Mouse (Mus musculus) stomach, embryonic 15.5 days (tissue): ENCODE measurements around the gene Schip1. TPM values are rescaled to one million over a fixed set of nuclear protein-coding genes. Genes with fewer than 3 reads are reported as not detected.
A peak's percentile ranks its signal among the peaks of the same experiment; 100 is the strongest.

Experiments
- ATAC-seq: fragments of 200-750 bp; cut with Nextera tagmentation; 2 replicates; pipeline ENCODE4 v1.8.0; 2017; ENCODE audit warnings: low read depth, moderate number of reproducible peaks, moderate TSS enrichment; ENCODE audit not compliant: insufficient read depth, low FRiP score
- H3K27ac ChIP-seq: fragments of 300-500 bp; sonication (generic); 2 replicates; pipeline ENCODE4 v1.5.1; 2015; ENCODE audit warnings: mild to moderate bottlenecking, inconsistent platforms
- H3K27me3 ChIP-seq: fragments of 300-500 bp; sonication (generic); replicated peaks from 2 replicates; pipeline ENCODE4 v1.6.1; 2015; ENCODE audit warnings: inconsistent platforms
- H3K36me3 ChIP-seq: fragments of 300-500 bp; sonication (generic); 2 replicates; pipeline ENCODE4 v1.6.1; 2015; ENCODE audit warnings: inconsistent platforms
- H3K4me1 ChIP-seq: fragments of 300-500 bp; sonication (generic); 2 replicates; pipeline ENCODE4 v1.6.1; 2015; ENCODE audit warnings: inconsistent platforms
- H3K4me2 ChIP-seq: fragments of 300-500 bp; sonication (generic); 2 replicates; pipeline ENCODE4 v1.6.1; 2015; ENCODE audit warnings: mild to moderate bottlenecking, inconsistent platforms
- H3K4me3 ChIP-seq: fragments of 300-500 bp; sonication (generic); replicated peaks from 2 replicates; pipeline ENCODE4 v1.5.1; 2015; ENCODE audit warnings: inconsistent platforms
- H3K9ac ChIP-seq: fragments of 300-500 bp; sonication (generic); 2 replicates; pipeline ENCODE4 v1.6.1; 2015; ENCODE audit warnings: inconsistent platforms
- H3K9me3 ChIP-seq: fragments of 300-500 bp; sonication (generic); 2 replicates; pipeline ENCODE4 v1.6.1; 2016; ENCODE audit warnings: inconsistent platforms
- WGBS: fragments of 180-500 bp; shearing (Covaris S2); methylation state at CpG from one replicate; pipeline ENCODE4 v1.1.7; 2015; 5-methylcytosine and 5-hydroxymethylcytosine counted together
- polyA plus RNA-seq: library from polyadenylated mRNA; unstranded; fragments of >200 nt; fragmentation: Nextera tagmentation; extraction: Ambion mirVana; gene quantifications from 2 replicates; pipeline ENCODE4 v1.2.1, GENCODE M21; 2015

Schip1 gene
- polyA plus RNA-seq, 1 experiment from 2014 or later = 49.4 TPM

GRCm38 (mm10) chr3:68525361-68525878 lies 460.8 kb downstream of the Schip1 start:
- Histone ChIP-seq H3K9ac (no peak overlapping the region), H3K9me3 (no peaks in the 10 kb centered on the region), H3K36me3 (no peaks in the 10 kb centered on the region), H3K27me3 (no peaks in the 10 kb centered on the region), H3K4me1 (no peaks in the 10 kb centered on the region), H3K27ac (no peak overlapping the region), H3K4me3 (no peak overlapping the region), H3K4me2 (no peak overlapping the region)
- WGBS = 87% methylated on average over 10 of the region's 10 CpGs
- no peak for ATAC-seq

GRCm38 (mm10) chr3:68526416-68526815 lies 461.8 kb downstream of the Schip1 start:
- Histone ChIP-seq H3K4me1 (no peaks in the 10 kb centered on the region), H3K9ac (no peak overlapping the region), H3K4me2 (no peak overlapping the region), H3K36me3 (no peaks in the 10 kb centered on the region), H3K27me3 (no peaks in the 10 kb centered on the region), H3K4me3 (no peak overlapping the region), H3K9me3 (no peaks in the 10 kb centered on the region), H3K27ac (no peak overlapping the region)
- ATAC-seq = no peak
- WGBS = 63% methylated on average over 4 of the region's 4 CpGs

- no peak for ATAC-seq
Measured at GRCm38 (mm10) chr3:68527182-68527581, 462.6 kb downstream of the Schip1 start.

GRCm38 (mm10) chr3:68531908-68532307 lies 467.3 kb downstream of the Schip1 start:
- no peak overlapping the region for H3K4me3 ChIP-seq
- no peak overlapping the region for H3K9ac ChIP-seq
- no peak for ATAC-seq
- no peaks in the 10 kb centered on the region for H3K4me1 ChIP-seq
- no peaks in the 10 kb centered on the region for H3K36me3 ChIP-seq
- H3K27ac ChIP-seq = no peak overlapping the region
- no peak overlapping the region for H3K4me2 ChIP-seq
- no peaks in the 10 kb centered on the region for H3K9me3 ChIP-seq
- 87% methylated on average over 4 of the region's 4 CpGs for WGBS
- no peaks in the 10 kb centered on the region for H3K27me3 ChIP-seq

More at GRCm38 (mm10) chr3:68527182-68527581, 462.6 kb downstream of the Schip1 start:
- H3K27me3 ChIP-seq = no peaks in the 10 kb centered on the region
- H3K4me1 ChIP-seq = no peaks in the 10 kb centered on the region
- no peak overlapping the region for H3K9ac ChIP-seq
- H3K36me3 ChIP-seq = no peaks in the 10 kb centered on the region
- no peak overlapping the region for H3K4me3 ChIP-seq
- H3K4me2 ChIP-seq = no peak overlapping the region
- no peak overlapping the region for H3K27ac ChIP-seq
- no peaks in the 10 kb centered on the region for H3K9me3 ChIP-seq
- 73% methylated on average over 4 of the region's 4 CpGs for WGBS

- Histone ChIP-seq H3K27ac (no peak overlapping the region), H3K4me3 (no peak overlapping the region), H3K27me3 (no peaks in the 10 kb centered on the region), H3K9ac (no peak overlapping the region), H3K4me1 (no peaks in the 10 kb centered on the region), H3K9me3 (no peaks in the 10 kb centered on the region), H3K36me3 (no peaks in the 10 kb centered on the region), H3K4me2 (no peak overlapping the region)
- WGBS = 40% methylated on average over 5 of the region's 7 CpGs
- ATAC-seq = peak; percentile 47; the same call in 1 of the 2 replicates
Measured at GRCm38 (mm10) chr3:68534571-68535051, 470.0 kb downstream of the Schip1 start.

- no peak for ATAC-seq
- 75% methylated on average over 7 of the region's 7 CpGs for WGBS
- H3K27ac ChIP-seq = no peak overlapping the region
Measured at GRCm38 (mm10) chr3:68535160-68535728, 470.6 kb downstream of the Schip1 start.

GRCm38 (mm10) chr3:68536071-68536470 lies 471.5 kb downstream of the Schip1 start:
- Histone ChIP-seq H3K4me2 (no peak overlapping the region), H3K36me3 (no peaks in the 10 kb centered on the region), H3K4me3 (no peak overlapping the region), H3K9ac (no peak overlapping the region), H3K4me1 (no peaks in the 10 kb centered on the region), H3K27me3 (no peaks in the 10 kb centered on the region), H3K9me3 (no peaks in the 10 kb centered on the region), H3K27ac (no peak overlapping the region)
- ATAC-seq = no peak
- 53% methylated on average over 3 of the region's 3 CpGs for WGBS

More at GRCm38 (mm10) chr3:68535160-68535728, 470.6 kb downstream of the Schip1 start:
- no peak overlapping the region for H3K4me2 ChIP-seq
- no peaks in the 10 kb centered on the region for H3K4me1 ChIP-seq
- H3K9me3 ChIP-seq = no peaks in the 10 kb centered on the region
- no peaks in the 10 kb centered on the region for H3K27me3 ChIP-seq
- H3K4me3 ChIP-seq = no peak overlapping the region
- H3K9ac ChIP-seq = no peak overlapping the region
- H3K36me3 ChIP-seq = no peaks in the 10 kb centered on the region

GRCm38 (mm10) chr3:68541688-68542087 lies 477.1 kb downstream of the Schip1 start:
- Histone ChIP-seq H3K27me3 (no peaks in the 10 kb centered on the region), H3K36me3 (no peaks in the 10 kb centered on the region), H3K4me2 (no peak overlapping the region), H3K9ac (no peak overlapping the region), H3K27ac (no peak overlapping the region), H3K4me3 (no peak overlapping the region), H3K9me3 (no peaks in the 10 kb centered on the region), H3K4me1 (no peaks in the 10 kb centered on the region)
- ATAC-seq = no peak
- WGBS = 86% methylated on average over 8 of the region's 8 CpGs

GRCm38 (mm10) chr3:68542944-68543501 lies 478.4 kb downstream of the Schip1 start:
- H3K27me3 ChIP-seq = no peaks in the 10 kb centered on the region
- peak overlapping the region; percentile 47 for H3K4me2 ChIP-seq
- H3K36me3 ChIP-seq = no peaks in the 10 kb centered on the region
- H3K4me3 ChIP-seq = peak overlapping the region; percentile 24
- 6% methylated on average over 7 of the region's 7 CpGs for WGBS
- H3K9ac ChIP-seq = no peak overlapping the region
- ATAC-seq = peak; percentile 63; the same call in 1 of the 2 replicates
- H3K4me1 ChIP-seq = no peaks in the 10 kb centered on the region
- H3K9me3 ChIP-seq = no peaks in the 10 kb centered on the region
- H3K27ac ChIP-seq = no peak overlapping the region

GRCm38 (mm10) chr3:68544811-68545210 lies 480.2 kb downstream of the Schip1 start:
- H3K9me3 ChIP-seq = no peaks in the 10 kb centered on the region
- H3K9ac ChIP-seq = no peak overlapping the region
- H3K27me3 ChIP-seq = no peaks in the 10 kb centered on the region
- no peaks in the 10 kb centered on the region for H3K4me1 ChIP-seq
- no peaks in the 10 kb centered on the region for H3K36me3 ChIP-seq
- 78% methylated on average over 7 of the region's 7 CpGs for WGBS
- no peak overlapping the region for H3K27ac ChIP-seq
- no peak overlapping the region for H3K4me2 ChIP-seq
- ATAC-seq = no peak
- H3K4me3 ChIP-seq = no peak overlapping the region

GRCm38 (mm10) chr3:68545898-68546297 lies 481.3 kb downstream of the Schip1 start:
- no peak for ATAC-seq
- H3K4me1 ChIP-seq = no peaks in the 10 kb centered on the region
- H3K36me3 ChIP-seq = no peaks in the 10 kb centered on the region
- no peaks in the 10 kb centered on the region for H3K9me3 ChIP-seq
- H3K27ac ChIP-seq = no peak overlapping the region
- H3K4me3 ChIP-seq = no peak overlapping the region
- no peaks in the 10 kb centered on the region for H3K27me3 ChIP-seq
- H3K9ac ChIP-seq = no peak overlapping the region
- 54% methylated on average over 6 of the region's 6 CpGs for WGBS
- H3K4me2 ChIP-seq = no peak overlapping the region

GRCm38 (mm10) chr3:68555087-68555662 lies 490.6 kb downstream of the Schip1 start:
- no peak overlapping the region for H3K9ac ChIP-seq
- H3K27ac ChIP-seq = no peak overlapping the region
- WGBS = 57% methylated on average over 4 of the region's 4 CpGs
- H3K9me3 ChIP-seq = no peaks in the 10 kb centered on the region
- H3K4me3 ChIP-seq = no peak overlapping the region
- no peaks in the 10 kb centered on the region for H3K27me3 ChIP-seq
- no peak for ATAC-seq
- no peak overlapping the region for H3K4me2 ChIP-seq
- H3K36me3 ChIP-seq = no peaks in the 10 kb centered on the region
- H3K4me1 ChIP-seq = 0 out of 2 replicates have a peak, but pooled peaks cover 3% of the 10 kb centered on the region
